Mouse (Mus musculus): ENCODE data around the gene Gjc2.

Gjc2 gene

DNA sequence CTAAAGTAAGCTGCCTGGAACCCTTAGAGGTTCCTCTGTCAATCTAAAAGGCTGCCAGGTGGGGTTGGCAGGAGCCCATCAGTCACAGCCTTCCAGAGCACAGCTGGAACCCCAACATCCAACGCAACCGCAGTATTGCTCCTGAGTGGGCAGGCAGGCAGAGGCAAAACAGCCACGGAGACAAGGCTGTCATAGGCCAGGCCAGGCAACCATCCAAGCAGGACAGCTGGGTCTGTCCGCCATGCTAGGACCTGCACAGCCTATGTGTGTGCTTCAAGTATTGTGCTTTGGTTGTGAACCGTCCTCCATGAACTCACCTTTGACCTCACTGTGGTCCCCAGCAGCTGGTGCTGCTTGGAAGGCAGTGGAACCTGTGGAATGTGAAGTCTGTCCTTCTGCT lies 27.1 kb downstream of the Gjc2 start:
- DNase-seq = no peak

DNA sequence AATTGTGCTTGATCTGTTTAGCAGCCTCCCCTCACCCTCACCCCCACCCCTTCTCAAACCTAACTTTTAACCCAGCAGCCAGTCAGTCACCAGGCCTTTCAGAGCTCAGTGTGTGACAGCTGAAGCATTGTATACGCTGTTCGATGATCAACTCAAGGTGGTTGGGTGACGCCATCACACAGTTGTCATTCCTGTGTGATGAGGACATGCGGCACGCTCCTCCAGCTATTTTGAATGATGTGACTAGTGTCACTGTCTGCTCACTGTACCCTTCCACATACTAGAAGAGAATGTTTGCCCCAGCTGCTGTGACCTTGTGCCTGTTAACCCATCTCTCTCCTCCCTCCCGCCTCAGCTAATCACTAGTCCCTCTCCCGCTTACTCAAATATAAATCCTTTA lies 28.8 kb downstream of the Gjc2 start:
- DNase-seq = no peak

DNA sequence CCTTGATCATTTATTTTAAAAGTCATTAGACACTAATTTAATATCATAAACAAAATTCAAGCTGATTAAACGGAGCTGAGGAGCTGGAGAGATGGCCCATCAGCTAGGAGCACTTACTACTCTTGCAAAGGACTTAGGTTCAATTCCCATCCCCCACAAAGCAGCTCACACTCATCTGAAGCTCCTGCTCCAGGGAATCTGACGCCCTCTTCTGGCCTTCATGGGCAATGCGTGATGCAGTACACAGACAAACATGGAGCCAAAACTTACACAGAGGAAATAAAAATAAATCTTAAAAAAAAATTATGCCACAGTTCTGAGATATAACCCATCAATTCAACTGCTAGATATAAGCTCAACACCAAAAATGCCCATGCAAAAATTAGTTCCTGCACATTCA lies 31.3 kb downstream of the Gjc2 start:
- DNase-seq = no peak

DNA sequence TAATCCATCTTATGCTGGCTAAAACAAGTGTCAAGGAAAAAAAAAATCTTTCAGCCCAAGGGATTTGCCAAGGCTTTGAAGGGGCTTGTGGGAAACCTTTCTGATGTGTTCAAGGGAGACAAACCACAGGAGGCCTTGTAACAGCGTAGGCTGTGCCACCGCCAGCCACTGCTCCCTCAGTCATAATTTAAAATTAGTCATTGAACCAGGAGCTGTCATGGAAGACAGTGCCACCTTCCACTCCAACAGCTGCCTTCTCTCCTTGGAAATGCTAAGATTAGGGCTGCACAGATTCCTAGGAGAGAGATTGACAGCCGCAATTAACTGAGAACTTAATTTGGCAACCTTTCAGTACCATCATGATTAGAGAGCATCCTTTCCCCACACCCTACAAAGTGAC lies 33.7 kb downstream of the Gjc2 start:
- DNase-seq = no peak

DNA sequence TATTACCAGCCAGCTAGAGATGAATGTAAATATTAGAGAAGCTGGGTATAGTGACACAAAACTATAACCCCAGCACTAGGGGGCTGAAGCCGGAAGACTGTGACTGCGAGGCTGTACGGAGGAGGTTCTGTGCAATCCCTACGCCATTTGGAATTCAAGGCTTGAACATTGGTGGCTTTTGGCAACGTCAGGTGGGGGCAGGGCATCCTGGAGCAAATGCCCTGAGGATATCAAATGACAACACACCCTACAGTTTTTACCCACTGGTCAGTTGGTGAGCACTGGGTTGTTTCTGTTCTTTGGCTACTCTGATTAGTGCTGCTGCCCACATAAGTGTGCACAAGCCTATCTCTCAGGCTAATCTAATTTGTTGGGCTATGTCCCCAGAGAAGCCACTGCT lies 40.1 kb downstream of the Gjc2 start:
- no peak for DNase-seq

DNA sequence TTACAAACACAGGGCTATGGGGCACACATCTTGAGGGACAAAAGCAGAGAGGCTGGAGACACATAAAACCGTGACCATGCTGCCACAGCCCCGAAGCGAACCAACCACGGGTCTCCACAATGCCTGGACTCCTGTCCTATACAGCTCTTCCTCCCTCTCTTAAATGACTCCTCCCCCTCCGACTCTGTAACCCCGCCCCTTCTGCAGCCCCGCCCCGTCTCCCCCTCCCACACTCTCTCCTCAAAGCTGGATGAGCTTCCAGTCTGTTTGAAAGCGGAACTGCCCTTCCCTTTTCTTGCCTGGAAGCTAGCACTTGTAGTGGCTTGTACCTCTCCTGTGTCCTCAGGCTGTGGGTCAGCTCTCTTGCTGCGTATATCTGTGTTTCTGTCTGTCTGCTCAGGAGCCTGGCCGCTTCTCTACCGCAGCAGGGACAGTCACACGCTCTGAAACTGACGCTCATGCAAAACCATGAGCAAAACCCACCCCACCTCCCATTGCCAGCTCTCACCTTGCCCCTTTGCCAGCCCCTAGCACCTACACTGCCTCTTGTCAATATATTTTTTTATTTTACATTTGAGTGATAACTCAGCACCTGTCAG lies 41.1 kb downstream of the Gjc2 start:
- DNase-seq = no peak

DNA sequence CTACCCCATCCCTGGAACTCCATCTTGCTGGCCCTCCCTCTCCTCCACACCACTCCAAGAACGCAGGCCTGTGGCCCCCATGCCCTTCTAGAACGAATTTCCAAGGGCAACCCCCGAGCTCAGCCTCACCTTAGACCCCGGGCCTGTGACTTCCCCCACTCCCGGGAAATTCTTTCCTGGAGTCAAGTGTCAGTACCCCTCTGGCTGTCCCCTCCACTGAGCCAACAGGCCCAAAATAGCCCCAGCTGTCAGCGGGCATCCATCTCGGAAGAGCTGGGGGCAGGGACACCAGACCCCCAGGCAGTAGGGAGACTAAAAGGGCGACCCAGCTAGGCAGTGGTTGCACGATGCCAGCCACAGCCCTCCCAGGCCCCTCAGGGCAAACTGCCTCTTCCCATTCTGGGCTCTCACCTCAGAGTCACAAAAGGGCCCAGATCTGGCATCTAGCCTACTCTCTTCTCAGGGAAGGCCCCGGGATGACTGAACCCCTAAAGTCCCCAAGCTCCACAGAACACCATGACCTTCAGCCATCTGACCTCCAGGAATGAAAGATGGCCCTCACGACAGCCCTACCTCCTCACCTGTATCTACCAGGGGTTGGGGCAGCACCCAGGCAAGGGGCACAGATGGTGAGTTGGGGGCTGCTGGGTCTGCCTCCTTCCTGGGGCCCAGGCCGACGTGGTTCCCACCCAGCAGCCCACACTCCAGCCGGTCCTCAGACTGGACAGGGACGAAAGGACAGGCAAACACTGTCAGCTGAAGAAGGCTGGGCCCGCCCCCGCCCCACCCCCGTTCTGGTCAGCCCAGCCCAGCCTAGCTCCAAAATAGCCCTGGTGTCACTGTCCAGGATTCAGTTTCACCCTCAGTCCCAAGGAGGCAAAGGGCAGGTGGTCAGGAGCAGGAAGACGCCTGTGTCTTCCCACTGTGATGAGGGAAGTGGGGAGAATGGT lies 44.2 kb downstream of the Gjc2 start:
- no peak for DNase-seq

DNA sequence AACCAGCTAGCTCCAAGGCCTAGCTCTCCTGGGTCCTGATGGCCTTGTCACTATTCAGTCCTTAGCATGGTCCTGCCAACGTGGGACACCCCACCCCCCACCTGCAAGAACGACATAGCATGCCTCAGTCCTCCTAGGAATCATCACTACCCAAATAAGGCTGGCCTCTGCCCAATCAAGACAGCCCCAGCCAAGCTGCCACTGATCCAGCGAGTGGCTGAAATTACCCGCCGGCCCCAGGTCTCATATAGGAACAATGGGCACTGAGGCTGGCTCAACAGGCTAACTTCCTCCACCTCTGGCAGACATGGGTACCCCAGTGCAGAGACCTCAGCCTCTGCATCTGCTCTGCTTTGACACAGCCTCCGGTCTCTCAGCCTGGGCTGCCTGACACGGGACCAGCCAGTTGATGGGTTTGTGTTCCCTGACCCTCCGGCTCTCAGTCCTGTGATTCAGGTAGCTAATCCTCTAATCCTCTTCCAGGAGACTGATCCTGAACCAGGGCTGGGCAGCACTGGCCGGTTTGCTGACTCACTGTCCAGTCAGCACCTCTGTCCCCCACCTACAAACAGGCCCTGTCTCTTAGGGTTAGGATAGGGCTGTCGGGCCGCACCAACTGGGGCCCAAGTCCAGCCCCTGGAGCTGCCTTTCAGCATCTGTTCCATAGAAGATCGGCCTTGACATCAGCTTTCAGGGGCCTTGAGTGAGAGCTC lies 45.9 kb downstream of the Gjc2 start:
- no peak for DNase-seq

DNA sequence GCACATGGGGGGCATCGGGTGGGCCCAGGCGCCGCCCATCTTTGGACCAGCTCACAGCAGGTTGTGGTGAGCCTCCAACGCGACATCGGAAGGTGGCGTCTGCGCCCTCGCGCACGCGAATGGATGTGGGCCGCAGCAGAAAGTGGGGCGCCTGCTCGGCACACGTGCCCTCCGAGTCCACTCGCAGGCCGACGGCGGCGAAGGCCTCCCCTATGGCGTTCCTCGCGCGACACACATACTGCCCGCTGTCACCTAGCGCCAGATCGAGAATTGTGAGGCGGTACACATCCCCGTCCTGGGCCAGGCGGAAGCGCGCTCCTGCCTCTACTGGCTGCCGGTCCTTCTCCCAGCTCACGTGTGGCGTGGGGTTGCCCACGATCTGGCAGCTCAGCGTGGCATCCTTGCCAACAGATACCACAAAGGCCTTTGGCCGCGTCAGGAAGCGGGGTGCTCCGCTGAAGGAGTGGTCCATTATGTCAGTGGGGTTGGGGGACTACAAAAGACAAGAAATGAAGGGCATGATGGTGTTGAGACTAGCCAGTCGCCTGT lies 47.0 kb downstream of the Gjc2 start, which contains the start of gene Obscn:
Gene Obscn, minus strand, starts transcription at position 499 of the 549 bp plus-strand sequence.
- DNase-seq = no peak

DNA sequence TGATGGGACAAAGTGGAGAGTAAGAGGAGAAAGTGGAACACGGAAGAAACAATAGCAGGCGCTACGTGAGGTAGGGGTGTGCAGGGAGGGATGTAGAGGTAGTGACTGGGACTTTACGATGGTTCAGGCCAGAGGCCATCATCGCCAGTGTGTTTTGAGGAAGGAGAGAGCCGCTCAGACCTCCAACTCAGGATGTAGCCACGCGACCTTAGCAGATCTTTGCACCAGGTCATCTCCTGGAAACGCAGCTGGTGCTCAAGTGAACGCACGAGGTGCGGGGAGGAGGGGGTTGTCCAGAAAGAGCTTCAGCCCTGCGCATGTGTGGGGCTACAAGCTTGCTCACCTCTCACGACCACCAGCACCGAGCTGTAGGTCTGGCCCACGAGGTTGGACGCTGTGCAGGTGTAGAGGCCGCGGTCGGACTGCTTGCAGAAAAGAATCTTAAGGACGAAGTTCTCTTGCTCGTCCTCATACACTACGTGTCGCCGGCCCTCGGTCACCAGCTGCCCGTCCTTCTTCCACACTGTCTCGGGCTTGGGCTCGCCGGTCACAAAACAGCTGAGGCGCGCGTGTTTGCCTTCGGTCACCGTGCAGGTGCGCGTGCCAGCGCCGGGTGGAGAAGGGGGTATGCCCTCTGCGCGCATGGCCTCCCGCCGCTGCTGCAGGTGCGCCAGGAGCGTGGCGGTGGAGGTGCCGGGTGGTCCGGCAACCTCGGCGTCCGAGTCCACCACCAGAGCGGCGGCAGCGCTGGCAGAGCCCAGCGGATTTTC lies 47.8 kb downstream of the Gjc2 start:
- DNase-seq = no peak

DNA sequence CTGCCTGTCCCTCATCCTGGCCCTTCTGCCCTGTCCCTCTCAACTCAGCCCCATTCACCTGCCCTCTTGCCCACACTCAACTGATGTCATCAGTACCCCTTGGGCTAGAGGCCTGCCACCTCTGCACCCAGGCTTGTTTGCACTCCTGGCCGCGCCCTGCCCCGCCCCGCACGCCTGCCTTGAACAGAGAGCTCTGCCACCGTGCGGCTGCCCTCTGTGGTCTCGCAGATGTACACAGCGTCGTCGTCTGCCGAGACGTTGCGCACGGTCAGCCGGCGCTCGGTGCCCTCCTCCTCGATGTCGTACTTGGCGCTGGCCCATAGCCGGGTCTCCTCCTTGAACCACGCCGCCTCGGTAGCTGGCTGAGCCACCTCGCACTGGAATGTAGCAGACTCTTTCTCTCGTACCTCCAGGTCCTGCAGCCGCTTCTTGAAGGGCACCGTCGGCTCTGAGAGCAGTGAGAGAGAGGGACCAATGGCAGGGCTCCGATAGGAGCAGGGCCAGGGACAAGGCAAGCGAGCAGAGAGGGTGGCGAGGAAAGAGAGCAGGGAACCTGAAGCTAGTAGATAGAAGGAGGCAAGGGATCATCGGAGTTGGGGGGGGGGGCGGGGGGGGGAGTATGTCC lies 48.5 kb downstream of the Gjc2 start:
- no peak for DNase-seq

DNA sequence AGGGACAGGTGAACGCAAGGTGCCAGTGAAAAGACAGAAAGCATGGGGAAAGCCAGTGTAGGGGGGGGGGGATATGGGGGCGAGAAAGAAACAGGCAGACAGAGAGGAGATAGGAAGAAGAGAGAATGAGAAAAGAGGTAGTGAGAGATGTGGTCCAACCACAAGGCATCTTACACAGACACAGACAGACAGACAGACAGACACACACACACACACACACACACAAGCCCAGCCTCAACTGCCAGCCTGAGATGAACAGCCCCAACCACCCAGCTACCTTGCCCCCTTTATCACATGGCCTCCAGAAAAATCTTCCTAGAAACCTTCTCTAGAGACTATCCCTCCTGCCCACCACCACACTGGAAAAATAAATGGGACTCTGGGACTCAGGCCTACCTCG lies 50.9 kb downstream of the Gjc2 start:
- DNase-seq = no peak

DNA sequence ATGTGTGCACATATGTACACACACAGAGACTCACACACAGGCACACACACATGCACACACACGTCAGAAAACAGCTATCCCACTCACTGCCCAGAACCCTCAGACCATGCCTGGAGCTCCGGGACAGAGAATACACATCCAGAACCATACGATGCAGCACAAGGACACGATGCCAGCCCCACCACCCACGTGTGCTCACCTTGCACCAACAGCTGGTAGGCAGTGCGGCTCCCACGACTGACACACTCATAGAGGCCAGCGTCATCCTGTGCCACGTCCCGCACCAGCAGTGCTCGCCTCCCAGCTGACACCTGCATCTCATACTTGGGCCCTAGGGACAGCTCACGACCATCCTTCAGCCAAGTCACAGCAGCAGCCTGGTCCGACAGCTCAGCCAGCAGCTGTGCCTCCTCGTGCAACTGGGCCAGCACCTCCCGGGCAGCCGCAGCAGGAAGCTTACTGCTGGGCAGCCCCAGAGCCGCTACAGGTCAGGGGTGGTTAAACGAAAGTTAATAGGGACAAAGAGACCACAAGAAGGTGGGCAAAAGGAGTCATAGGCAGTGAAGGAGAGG lies 51.6 kb downstream of the Gjc2 start:
- DNase-seq = no peak

DNA sequence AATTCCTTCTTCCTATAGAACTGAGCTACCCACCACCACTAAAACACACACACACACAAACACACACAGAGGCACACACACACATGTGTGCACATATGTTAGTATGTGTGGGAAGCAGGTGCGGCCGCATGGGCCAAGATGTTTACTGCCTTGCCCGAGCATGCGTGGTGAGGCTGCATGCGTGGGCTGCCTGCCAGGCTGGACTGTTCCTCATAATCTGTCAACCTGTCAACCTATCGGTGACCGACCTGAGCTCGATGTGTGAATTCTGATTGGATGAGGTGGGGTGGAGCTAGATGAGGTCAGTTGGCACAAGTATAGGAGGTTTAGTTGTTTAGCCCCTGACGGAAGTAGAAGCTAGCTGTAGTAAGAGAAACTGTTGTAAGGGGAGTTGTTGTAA lies 52.2 kb downstream of the Gjc2 start:
- no peak for DNase-seq

All from right cerebral cortex, adult 18-20 months (tissue).